Mouse (Mus musculus) cerebellum, adult 9-10 months (tissue): Measurements from ENCODE around the gene Usp2.

Experiments
- DNase-seq: peaks from one replicate; pipeline ENCODE4 v3.0.0; 2022

The Usp2 gene

GRCm38 (mm10) chr9:44094737-44095136 is 27.9 kb downstream of the Usp2 start:
- DNase-seq, result peak; percentile 37

- DNase-seq, result peak; percentile 45
Observed at GRCm38 (mm10) chr9:44095781-44096180, 29.0 kb downstream of the Usp2 start.

- peak; percentile 55 for DNase-seq
Observed at GRCm38 (mm10) chr9:44096536-44096935, 29.7 kb downstream of the Usp2 start.

- DNase-seq, result no peak
Observed at GRCm38 (mm10) chr9:44101490-44101889, 34.7 kb downstream of the Usp2 start, which contains the start of gene Mfrp. TSS of gene Mfrp (plus strand) at chr9:44101729.

GRCm38 (mm10) chr9:44104881-44105280 is 38.1 kb downstream of the Usp2 start:
- DNase-seq, result no peak

- peak; percentile 40 for DNase-seq
Observed at GRCm38 (mm10) chr9:44105781-44106180, 39.0 kb downstream of the Usp2 start.

- peak; percentile 41 for DNase-seq
Observed at GRCm38 (mm10) chr9:44106182-44106581, 39.4 kb downstream of the Usp2 start.

GRCm38 (mm10) chr9:44106596-44106995 is 39.8 kb downstream of the Usp2 start:
- peak; percentile 61 for DNase-seq

- peak; percentile 72 for DNase-seq
Observed at GRCm38 (mm10) chr9:44107110-44107509, 40.3 kb downstream of the Usp2 start, which contains the start of gene C1qtnf5. TSS of gene C1qtnf5 (plus strand) at chr9:44107245.

- peak; percentile 64 for DNase-seq
Observed at GRCm38 (mm10) chr9:44107557-44108179, 40.8 kb downstream of the Usp2 start.

GRCm38 (mm10) chr9:44108269-44109055 is 41.6 kb downstream of the Usp2 start:
- peak; percentile 51 for DNase-seq

- peak; percentile 91 for DNase-seq
Observed at GRCm38 (mm10) chr9:44109360-44110095, 42.7 kb downstream of the Usp2 start.

- DNase-seq, result peak; percentile 39
Observed at GRCm38 (mm10) chr9:44111909-44112308, 45.1 kb downstream of the Usp2 start.

GRCm38 (mm10) chr9:44113105-44113789 is 46.4 kb downstream of the Usp2 start, which contains the start of the genes Gm49380 and Rnf26:
TSS of gene Gm49380 (minus strand) at chr9:44113500.
TSS of gene Rnf26 (minus strand) at chr9:44113517.
- peak; percentile 99 for DNase-seq

- peak; percentile 45 for DNase-seq
Observed at GRCm38 (mm10) chr9:44114453-44114852, 47.6 kb downstream of the Usp2 start.

GRCm38 (mm10) chr9:44115599-44115998 is 48.8 kb downstream of the Usp2 start:
- DNase-seq, result no peak

- no peak for DNase-seq
Observed at GRCm38 (mm10) chr9:44116182-44116581, 49.4 kb downstream of the Usp2 start.

- no peak for DNase-seq
Observed at GRCm38 (mm10) chr9:44119011-44119410, 52.2 kb downstream of the Usp2 start.

- no peak for DNase-seq
Observed at GRCm38 (mm10) chr9:44119948-44120465, 53.2 kb downstream of the Usp2 start.

- DNase-seq, result no peak
Observed at GRCm38 (mm10) chr9:44124317-44124716, 57.5 kb downstream of the Usp2 start.

- DNase-seq, result no peak
Observed at GRCm38 (mm10) chr9:44125026-44125425, 58.2 kb downstream of the Usp2 start.
